Mouse (Mus musculus) heart, embryonic 10.5 days (tissue): Measurements from ENCODE around the gene Aldh1l1. TPM values are rescaled to one million over a fixed set of nuclear protein-coding genes. Genes with fewer than 3 reads are reported as not detected.
"Not testable (repeated sequence)": the region's sequence is repeated elsewhere in the genome, so short reads cannot be mapped to it uniquely, and the experiment has no call there.

Source experiments
- DNase-seq: peaks from one replicate; pipeline ENCODE4 v3.0.0-alpha.2; 2017; ENCODE audit warnings: low spot score
- H3K27ac ChIP-seq: fragments of 300-500 bp; sonication (generic); 2 replicates; pipeline ENCODE4 v1.5.1; 2016; ENCODE audit warnings: mild to moderate bottlenecking
- H3K27me3 ChIP-seq: fragments of 300-500 bp; sonication (generic); 2 replicates; pipeline ENCODE4 v1.6.1; 2016; ENCODE audit warnings: mild to moderate bottlenecking; ENCODE audit not compliant: poor library complexity, insufficient read depth, severe bottlenecking
- H3K36me3 ChIP-seq: fragments of 300-500 bp; sonication (generic); 2 replicates; pipeline ENCODE4 v1.6.1; 2016; ENCODE audit warnings: mild to moderate bottlenecking, moderate library complexity
- H3K4me1 ChIP-seq: fragments of 300-500 bp; sonication (generic); 2 replicates; pipeline ENCODE4 v1.6.1; 2016; ENCODE audit warnings: mild to moderate bottlenecking
- H3K4me3 ChIP-seq: fragments of 300-500 bp; sonication (generic); 2 replicates; pipeline ENCODE4 v1.5.1; 2016; ENCODE audit warnings: mild to moderate bottlenecking, moderate library complexity
- H3K9me3 ChIP-seq: fragments of 300-500 bp; sonication (generic); 2 replicates; pipeline ENCODE4 v1.6.1; 2016; ENCODE audit warnings: mild to moderate bottlenecking, moderate library complexity
- WGBS: fragments of 180-500 bp; shearing (Covaris S2); methylation state at CpG from one replicate; pipeline ENCODE4 v1.1.7; 2016; 5-methylcytosine and 5-hydroxymethylcytosine counted together
- polyA plus RNA-seq: library from polyadenylated mRNA; unstranded; fragments of >200 nt; fragmentation: Nextera tagmentation; extraction: Ambion mirVana; gene quantifications from 2 replicates; pipeline ENCODE4 v1.2.1, GENCODE M21; 2016

Gene Aldh1l1
- polyA plus RNA-seq, 1 experiment from 2014 or later, result 0.93 TPM

- Histone ChIP-seq H3K4me3 (no peak overlapping the region), H3K36me3 (peaks cover 12% of the 10 kb centered on the region; the same call in 1 of the 2 replicates), H3K27me3 (no peaks in the 10 kb centered on the region), H3K27ac (peak overlapping the region; percentile 86), H3K9me3 (no peaks in the 10 kb centered on the region), H3K4me1 (peaks cover 60% of the 10 kb centered on the region)
- no peak for DNase-seq
- WGBS, result 78% methylated on average over 6 of the region's 6 CpGs
Measured at GRCm38 (mm10) chr6:90624184-90624583, 138.0 kb downstream of the Aldh1l1 start.

- whole genome bisulfite sequencing, result 59% methylated on average over 11 of the region's 11 CpGs
- Histone ChIP-seq H3K4me3 (no peak overlapping the region), H3K27me3 (no peaks in the 10 kb centered on the region), H3K36me3 (peaks cover 12% of the 10 kb centered on the region; the same call in 1 of the 2 replicates), H3K9me3 (no peaks in the 10 kb centered on the region), H3K4me1 (peaks cover 54% of the 10 kb centered on the region), H3K27ac (peak overlapping the region; percentile 86)
- peak; percentile 85 for DNase-seq
Measured at GRCm38 (mm10) chr6:90624733-90625132, 138.5 kb downstream of the Aldh1l1 start.

GRCm38 (mm10) chr6:90625207-90625994 lies 139.2 kb downstream of the Aldh1l1 start:
- Histone ChIP-seq H3K4me3 (no peak overlapping the region), H3K4me1 (peaks cover 48% of the 10 kb centered on the region), H3K27me3 (no peaks in the 10 kb centered on the region), H3K9me3 (no peaks in the 10 kb centered on the region), H3K27ac (peak overlapping the region; percentile 86), H3K36me3 (peaks cover 14% of the 10 kb centered on the region; the same call in 1 of the 2 replicates)
- WGBS, result 79% methylated on average over 7 of the region's 7 CpGs
- no peak for DNase-seq

GRCm38 (mm10) chr6:90627556-90627955 lies 141.3 kb downstream of the Aldh1l1 start:
- no peak for DNase-seq
- Histone ChIP-seq H3K9me3 (no peaks in the 10 kb centered on the region), H3K27ac (no peak overlapping the region), H3K36me3 (peaks cover 17% of the 10 kb centered on the region; the same call in 1 of the 2 replicates), H3K27me3 (no peaks in the 10 kb centered on the region), H3K4me3 (no peak overlapping the region), H3K4me1 (peaks cover 27% of the 10 kb centered on the region)
- 84% methylated on average over 4 of the region's 4 CpGs for WGBS

GRCm38 (mm10) chr6:90629506-90629905 lies 143.3 kb downstream of the Aldh1l1 start:
- DNase-seq, result no peak
- Histone ChIP-seq H3K36me3 (peaks cover 17% of the 10 kb centered on the region; the same call in 1 of the 2 replicates), H3K9me3 (no peaks in the 10 kb centered on the region), H3K4me1 (peaks cover 9% of the 10 kb centered on the region), H3K27me3 (no peaks in the 10 kb centered on the region), H3K4me3 (no peak overlapping the region), H3K27ac (no peak overlapping the region)
- 73% methylated on average over 6 of the region's 6 CpGs for WGBS

- WGBS, result 88% methylated on average over 7 of the region's 7 CpGs
- H3K27me3 ChIP-seq, result no peaks in the 10 kb centered on the region
- H3K4me1 ChIP-seq, result peaks cover 8% of the 10 kb centered on the region
Measured at GRCm38 (mm10) chr6:90630427-90630826, 144.2 kb downstream of the Aldh1l1 start.

GRCm38 (mm10) chr6:90632526-90632925 lies 146.3 kb downstream of the Aldh1l1 start:
- not testable (repeated sequence) for H3K27ac ChIP-seq, H3K4me3 ChIP-seq, H3K9me3 ChIP-seq, H3K27me3 ChIP-seq, DNase-seq
- H3K4me1 ChIP-seq, result peaks cover 13% of the 10 kb centered on the region
- H3K36me3 ChIP-seq, result peaks cover 11% of the 10 kb centered on the region; the same call in 1 of the 2 replicates
- 57% methylated on average over 3 of the region's 3 CpGs for WGBS

More at GRCm38 (mm10) chr6:90630427-90630826, 144.2 kb downstream of the Aldh1l1 start:
- no peak for DNase-seq
- no peak overlapping the region for H3K4me3 ChIP-seq
- no peak overlapping the region for H3K27ac ChIP-seq
- no peaks in the 10 kb centered on the region for H3K9me3 ChIP-seq
- H3K36me3 ChIP-seq, result peaks cover 14% of the 10 kb centered on the region; the same call in 1 of the 2 replicates

GRCm38 (mm10) chr6:90635081-90635480 lies 148.9 kb downstream of the Aldh1l1 start:
- Histone ChIP-seq H3K4me3 (no peak overlapping the region), H3K36me3 (peaks cover 23% of the 10 kb centered on the region), H3K27ac (no peak overlapping the region), H3K4me1 (peaks cover 13% of the 10 kb centered on the region), H3K27me3 (no peaks in the 10 kb centered on the region), H3K9me3 (no peaks in the 10 kb centered on the region)
- no peak for DNase-seq
- whole genome bisulfite sequencing, result 22% methylated on average over 4 of the region's 4 CpGs

- no peaks in the 10 kb centered on the region for H3K9me3 ChIP-seq
- no peak for DNase-seq
- H3K27me3 ChIP-seq, result no peaks in the 10 kb centered on the region
- H3K4me1 ChIP-seq, result peaks cover 13% of the 10 kb centered on the region
- no peak overlapping the region for H3K4me3 ChIP-seq
- 60% methylated on average over 3 of the region's 3 CpGs for WGBS
- no peak overlapping the region for H3K27ac ChIP-seq
- H3K36me3 ChIP-seq, result peaks cover 19% of the 10 kb centered on the region
Measured at GRCm38 (mm10) chr6:90635611-90636010, 149.4 kb downstream of the Aldh1l1 start.

GRCm38 (mm10) chr6:90643057-90643456 lies 156.8 kb downstream of the Aldh1l1 start:
- Histone ChIP-seq H3K9me3 (no peaks in the 10 kb centered on the region), H3K36me3 (peaks cover 8% of the 10 kb centered on the region), H3K4me1 (0 out of 2 replicates have a peak, but pooled peaks cover 14% of the 10 kb centered on the region), H3K4me3 (no peak overlapping the region), H3K27ac (no peak overlapping the region), H3K27me3 (no peaks in the 10 kb centered on the region)
- no peak for DNase-seq
- WGBS, result 80% methylated on average over 3 of the region's 3 CpGs

- DNase-seq, result no peak
- Histone ChIP-seq H3K36me3 (no peaks in the 10 kb centered on the region; the same call in 1 of the 2 replicates), H3K27ac (no peak overlapping the region), H3K9me3 (no peaks in the 10 kb centered on the region), H3K27me3 (no peaks in the 10 kb centered on the region), H3K4me1 (peaks cover 20% of the 10 kb centered on the region), H3K4me3 (no peak overlapping the region)
- WGBS, result 73% methylated on average over 4 of the region's 4 CpGs
Measured at GRCm38 (mm10) chr6:90644965-90645364, 158.7 kb downstream of the Aldh1l1 start.

- Histone ChIP-seq H3K27me3 (no peaks in the 10 kb centered on the region), H3K27ac (no peak overlapping the region), H3K9me3 (no peaks in the 10 kb centered on the region), H3K4me1 (peaks cover 20% of the 10 kb centered on the region), H3K4me3 (no peak overlapping the region), H3K36me3 (no peaks in the 10 kb centered on the region; the same call in 1 of the 2 replicates)
- no peak for DNase-seq
- 94% methylated on average over 6 of the region's 6 CpGs for WGBS
Measured at GRCm38 (mm10) chr6:90648391-90648790, 162.2 kb downstream of the Aldh1l1 start.

GRCm38 (mm10) chr6:90649279-90649678 lies 163.1 kb downstream of the Aldh1l1 start:
- WGBS, result 50% methylated on average over 4 of the region's 4 CpGs
- H3K27ac ChIP-seq, result no peak overlapping the region

More at GRCm38 (mm10) chr6:90649279-90649678, 163.1 kb downstream of the Aldh1l1 start:
- H3K27me3 ChIP-seq, result no peaks in the 10 kb centered on the region
- H3K9me3 ChIP-seq, result no peaks in the 10 kb centered on the region
- no peak overlapping the region for H3K4me3 ChIP-seq
- H3K4me1 ChIP-seq, result peaks cover 18% of the 10 kb centered on the region
- no peaks in the 10 kb centered on the region; the same call in 1 of the 2 replicates for H3K36me3 ChIP-seq
- DNase-seq, result no peak
